Mouse (Mus musculus): ENCODE measurements around the gene Psip1. TPM values are rescaled to one million over a fixed set of nuclear protein-coding genes. Genes with fewer than 3 reads are reported as not detected.
A peak's percentile ranks its signal among the peaks of the same experiment; 100 is the strongest.

The Psip1 gene
- total and polyA plus RNA-seq, 2 experiments from 2014 or later = 298 to 309 TPM

DNA sequence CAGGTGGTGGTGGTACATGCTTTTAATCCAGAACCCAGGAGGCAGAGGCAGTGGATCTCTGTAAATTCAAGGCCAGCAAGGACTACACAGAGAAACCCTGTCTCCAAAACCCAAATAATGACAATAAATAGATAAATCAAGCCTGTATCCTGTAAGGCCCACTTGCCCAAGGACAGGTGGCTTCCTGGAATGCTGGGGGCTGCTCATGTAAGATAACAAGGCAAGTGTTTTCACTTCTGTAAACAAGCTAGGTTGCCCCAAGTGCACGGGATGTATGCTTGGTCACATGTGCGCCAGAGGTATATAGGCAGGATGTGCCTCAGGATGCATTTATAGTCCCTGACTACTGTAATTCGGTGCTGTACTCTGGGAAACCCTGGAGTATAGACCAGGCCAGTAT is 74.2 kb downstream of the Psip1 start:
- 85% methylated on average over 3 of the region's 3 CpGs for WGBS
- no peak for TF ChIP-seq CTCF (IDR thresholded peaks at IDR 0.05; ENCODE audit: low read depth)
- Histone ChIP-seq H3K4me1 (ENCODE audit: insufficient read depth) (no peaks in the 10 kb centered on the region), H3K4me3 (ENCODE audit: low read depth, low read length) (no peak overlapping the region), H3K27me3 (ENCODE audit: insufficient read depth, low read length) (no peaks in the 10 kb centered on the region), H3K36me3 (ENCODE audit: insufficient read depth) (no peaks in the 10 kb centered on the region), H3K4me2 (ENCODE audit: low read depth) (no peak overlapping the region), H3K9me3 (ENCODE audit: low read length) (peaks cover 7% of the 10 kb centered on the region; the same call in 1 of the 2 replicates), H3K9ac (no peak overlapping the region), H3K27ac (ENCODE audit: low read depth, low read length) (no peak overlapping the region)
- ATAC-seq = no peak
- DNase-seq = no peak

DNA sequence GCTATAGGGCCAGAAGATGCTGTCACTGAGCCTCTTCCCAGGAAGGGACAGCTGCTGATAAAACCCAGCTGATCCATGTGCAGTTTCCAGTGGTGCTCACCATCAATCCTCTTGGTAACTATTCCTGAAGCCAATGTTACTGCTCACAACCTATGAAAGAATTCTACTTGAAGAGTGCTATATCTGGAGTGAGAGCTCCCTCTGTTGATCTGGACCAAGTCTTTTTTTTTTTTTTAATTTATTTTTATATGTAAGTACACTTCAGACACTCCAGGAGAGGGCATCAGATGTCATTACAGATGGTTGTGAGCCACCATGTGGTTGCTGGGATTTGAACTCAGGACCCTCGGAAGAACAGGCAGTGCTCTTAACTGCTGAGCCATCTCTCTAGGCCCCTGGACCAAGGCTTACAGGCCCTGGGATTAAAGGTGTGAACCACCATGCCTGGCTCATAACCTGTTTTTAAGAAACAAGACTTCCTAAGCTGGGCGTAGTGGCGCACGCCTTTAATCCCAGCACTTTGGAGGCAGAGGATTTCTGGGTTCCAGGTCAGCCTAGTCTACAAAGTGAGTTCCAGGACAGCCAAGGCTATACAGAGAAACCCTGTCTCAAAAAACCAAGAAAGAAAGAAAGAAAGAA is 76.3 kb downstream of the Psip1 start:
- Histone ChIP-seq H3K4me1 (ENCODE audit: insufficient read depth) (no peaks in the 10 kb centered on the region), H3K36me3 (ENCODE audit: insufficient read depth) (no peaks in the 10 kb centered on the region), H3K27me3 (ENCODE audit: insufficient read depth, low read length) (no peaks in the 10 kb centered on the region), H3K4me3 (ENCODE audit: low read depth, low read length) (no peak overlapping the region), H3K27ac (ENCODE audit: low read depth, low read length) (no peak overlapping the region), H3K9ac (no peak overlapping the region), H3K4me2 (ENCODE audit: low read depth) (no peak overlapping the region), H3K9me3 (ENCODE audit: low read length) (peaks cover 7% of the 10 kb centered on the region; the same call in 1 of the 2 replicates)
- DNase-seq (peak; percentile 26), ATAC-seq (peak; percentile 53)
- peak; percentile 51 for TF ChIP-seq CTCF (IDR thresholded peaks at IDR 0.05; ENCODE audit: low read depth)
- 95% methylated on average over 4 of the region's 4 CpGs for WGBS

DNA sequence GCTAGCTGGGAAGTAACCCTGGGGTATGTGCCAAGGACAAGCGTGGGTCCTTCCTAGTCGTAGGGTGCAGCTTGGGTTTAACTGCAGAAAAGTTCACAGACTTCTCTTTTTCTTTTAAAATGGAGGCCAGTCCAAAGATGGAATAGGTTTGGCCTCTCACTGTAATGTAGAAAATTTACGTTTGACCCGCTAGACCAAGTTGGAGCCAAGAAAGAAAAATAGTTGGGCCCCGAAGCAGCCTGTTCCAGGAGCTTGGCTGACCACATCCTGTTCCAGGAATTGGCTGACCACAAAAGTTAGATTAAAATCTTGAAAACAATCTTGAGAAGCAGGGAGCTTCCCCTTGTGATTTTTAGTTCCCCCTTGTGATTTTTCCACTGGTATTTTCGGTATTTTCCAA is 78.6 kb downstream of the Psip1 start:
- no peaks in the 10 kb centered on the region for H3K4me1 ChIP-seq (ENCODE audit: insufficient read depth)
- DNase-seq (no peak), ATAC-seq (no peak)
- H3K4me3 ChIP-seq (ENCODE audit: low read depth, low read length) = no peak overlapping the region
- TF ChIP-seq CTCF (IDR thresholded peaks at IDR 0.05; ENCODE audit: low read depth) = no peak
- H3K4me2 ChIP-seq (ENCODE audit: low read depth) = no peak overlapping the region
- no peaks in the 10 kb centered on the region for H3K36me3 ChIP-seq (ENCODE audit: insufficient read depth)
- H3K9ac ChIP-seq = no peak overlapping the region
- peaks cover 15% of the 10 kb centered on the region for H3K9me3 ChIP-seq (ENCODE audit: low read length)
- H3K27me3 ChIP-seq (ENCODE audit: insufficient read depth, low read length) = no peaks in the 10 kb centered on the region
- H3K27ac ChIP-seq (ENCODE audit: low read depth, low read length) = no peak overlapping the region
- 95% methylated on average over 6 of the region's 6 CpGs for WGBS

Other genes with a start within 250 kb of the Psip1 start
- 9.4 and 20.3 TPM in 2 replicates for gene Ttc39b, start 162.2 kb downstream of the Psip1 start, total RNA-seq (2014; rRNA removed)
- gene Ttc39b, start 162.2 kb downstream of the Psip1 start, polyA plus RNA-seq (2015; fragmentation: Nextera tagmentation; extraction: Ambion mirVana) = 4.6 and 5.1 TPM in 2 replicates
- 56.6 and 60.9 TPM in 2 replicates for gene Snapc3, start 68.7 kb downstream of the Psip1 start, total RNA-seq (2014; rRNA removed)
- 42.3 and 44.0 TPM in 2 replicates for gene Snapc3, start 68.7 kb downstream of the Psip1 start, polyA plus RNA-seq (2015; fragmentation: Nextera tagmentation; extraction: Ambion mirVana)
- 3.9 and 4.6 TPM in 2 replicates for gene Ccdc171, start 39.1 kb upstream of the Psip1 start, total RNA-seq (2014; rRNA removed)
- 1.5 and 2.9 TPM in 2 replicates for gene Ccdc171, start 39.1 kb upstream of the Psip1 start, polyA plus RNA-seq (2015; fragmentation: Nextera tagmentation; extraction: Ambion mirVana)